Mouse (Mus musculus): ENCODE results near the gene Cerkl. TPM values are rescaled to one million over a fixed set of nuclear protein-coding genes. Genes with fewer than 3 reads are reported as not detected.

Cerkl gene
- total and polyA plus RNA-seq, 2 experiments from 2014 or later, result 1.4 TPM; not detected in 1

- ATAC-seq (ENCODE audit: insufficient read depth, low read depth), result no peak
- WGBS, result 79% methylated on average over 13 of the region's 13 CpGs
- no peak overlapping the region for H3K9ac ChIP-seq (replicated peaks; ENCODE audit: low read depth, low read length)
- H3K4me2 ChIP-seq (ENCODE audit: low read depth, low read length), result no peak overlapping the region
- no peak overlapping the region for H3K4me3 ChIP-seq (ENCODE audit: low read depth, low read length)
- H3K27ac ChIP-seq (ENCODE audit: low read depth), result no peak overlapping the region
- H3K27me3 ChIP-seq (ENCODE audit: control insufficient read depth, insufficient read depth, low read length), result no peaks in the 10 kb centered on the region
- H3K36me3 ChIP-seq (replicated peaks; ENCODE audit: control insufficient read depth, insufficient read depth, low read length), result no peaks in the 10 kb centered on the region
- no peaks in the 10 kb centered on the region for H3K9me3 ChIP-seq (replicated peaks; ENCODE audit: control insufficient read depth, low read length)
- TF ChIP-seq CTCF (IDR thresholded peaks at IDR 0.05; ENCODE audit: low read depth), result no peak
- no peak for TF ChIP-seq EP300 (IDR thresholded peaks at IDR 0.05; ENCODE audit: low read depth)
- H3K4me1 ChIP-seq (ENCODE audit: control insufficient read depth, insufficient read depth), result no peaks in the 10 kb centered on the region
- DNase-seq (ENCODE audit: low spot score), result no peak
These were observed 147.0 kb downstream of the Cerkl start for GRCm38 (mm10) chr2:79309454-79310118.

GRCm38 (mm10) chr2:79307549-79307948, 149.0 kb downstream of the Cerkl start:
- WGBS, result 81% methylated on average over 4 of the region's 4 CpGs
- H3K9ac ChIP-seq (replicated peaks; ENCODE audit: low read depth, low read length), result no peak overlapping the region
- H3K27me3 ChIP-seq (ENCODE audit: control insufficient read depth, insufficient read depth, low read length), result no peaks in the 10 kb centered on the region
- H3K27ac ChIP-seq (ENCODE audit: low read depth), result no peak overlapping the region
- H3K36me3 ChIP-seq (replicated peaks; ENCODE audit: control insufficient read depth, insufficient read depth, low read length), result no peaks in the 10 kb centered on the region
- no peaks in the 10 kb centered on the region for H3K9me3 ChIP-seq (replicated peaks; ENCODE audit: control insufficient read depth, low read length)
- no peak for TF ChIP-seq EP300 (IDR thresholded peaks at IDR 0.05; ENCODE audit: low read depth)
- no peak for TF ChIP-seq CTCF (IDR thresholded peaks at IDR 0.05; ENCODE audit: low read depth)
- DNase-seq (ENCODE audit: low spot score), result no peak
- no peaks in the 10 kb centered on the region for H3K4me1 ChIP-seq (ENCODE audit: control insufficient read depth, insufficient read depth)
- ATAC-seq (ENCODE audit: insufficient read depth, low read depth), result no peak
- H3K4me2 ChIP-seq (ENCODE audit: low read depth, low read length), result no peak overlapping the region
- no peak overlapping the region for H3K4me3 ChIP-seq (ENCODE audit: low read depth, low read length)

GRCm38 (mm10) chr2:79302398-79302797, 154.2 kb downstream of the Cerkl start:
- no peaks in the 10 kb centered on the region for H3K9me3 ChIP-seq (replicated peaks; ENCODE audit: control insufficient read depth, low read length)
- TF ChIP-seq CTCF (IDR thresholded peaks at IDR 0.05; ENCODE audit: low read depth) (no peak), EP300 (IDR thresholded peaks at IDR 0.05; ENCODE audit: low read depth) (no peak)

GRCm38 (mm10) chr2:79292431-79292830, 164.2 kb downstream of the Cerkl start:
- DNase-seq (ENCODE audit: low spot score) (no peak), ATAC-seq (ENCODE audit: insufficient read depth, low read depth) (no peak)
- TF ChIP-seq EP300 (IDR thresholded peaks at IDR 0.05; ENCODE audit: low read depth) (no peak), CTCF (IDR thresholded peaks at IDR 0.05; ENCODE audit: low read depth) (no peak)
- no peak overlapping the region for H3K4me3 ChIP-seq (ENCODE audit: low read depth, low read length)
- H3K27ac ChIP-seq (ENCODE audit: low read depth), result no peak overlapping the region
- H3K4me2 ChIP-seq (ENCODE audit: low read depth, low read length), result no peak overlapping the region
- no peaks in the 10 kb centered on the region for H3K27me3 ChIP-seq (ENCODE audit: control insufficient read depth, insufficient read depth, low read length)
- H3K4me1 ChIP-seq (ENCODE audit: control insufficient read depth, insufficient read depth), result no peaks in the 10 kb centered on the region
- WGBS, result 80% methylated on average over 6 of the region's 6 CpGs
- no peaks in the 10 kb centered on the region for H3K9me3 ChIP-seq (replicated peaks; ENCODE audit: control insufficient read depth, low read length)
- H3K9ac ChIP-seq (replicated peaks; ENCODE audit: low read depth, low read length), result no peak overlapping the region
- no peaks in the 10 kb centered on the region for H3K36me3 ChIP-seq (replicated peaks; ENCODE audit: control insufficient read depth, insufficient read depth, low read length)

More at GRCm38 (mm10) chr2:79302398-79302797, 154.2 kb downstream of the Cerkl start:
- no peak for ATAC-seq (ENCODE audit: insufficient read depth, low read depth)
- no peak for DNase-seq (ENCODE audit: low spot score)
- H3K27ac ChIP-seq (ENCODE audit: low read depth), result no peak overlapping the region
- no peak overlapping the region for H3K4me3 ChIP-seq (ENCODE audit: low read depth, low read length)
- no peaks in the 10 kb centered on the region for H3K4me1 ChIP-seq (ENCODE audit: control insufficient read depth, insufficient read depth)
- H3K4me2 ChIP-seq (ENCODE audit: low read depth, low read length), result no peak overlapping the region
- H3K27me3 ChIP-seq (ENCODE audit: control insufficient read depth, insufficient read depth, low read length), result no peaks in the 10 kb centered on the region
- H3K9ac ChIP-seq (replicated peaks; ENCODE audit: low read depth, low read length), result no peak overlapping the region
- no peaks in the 10 kb centered on the region for H3K36me3 ChIP-seq (replicated peaks; ENCODE audit: control insufficient read depth, insufficient read depth, low read length)

GRCm38 (mm10) chr2:79291922-79292321, 164.7 kb downstream of the Cerkl start:
- no peak for ATAC-seq (ENCODE audit: insufficient read depth, low read depth)
- no peaks in the 10 kb centered on the region for H3K36me3 ChIP-seq (replicated peaks; ENCODE audit: control insufficient read depth, insufficient read depth, low read length)

GRCm38 (mm10) chr2:79290149-79290548, 166.4 kb downstream of the Cerkl start:
- H3K4me2 ChIP-seq (ENCODE audit: low read depth, low read length), result no peak overlapping the region
- H3K27ac ChIP-seq (ENCODE audit: low read depth), result no peak overlapping the region
- H3K9me3 ChIP-seq (replicated peaks; ENCODE audit: control insufficient read depth, low read length), result no peaks in the 10 kb centered on the region
- H3K36me3 ChIP-seq (replicated peaks; ENCODE audit: control insufficient read depth, insufficient read depth, low read length), result no peaks in the 10 kb centered on the region
- no peaks in the 10 kb centered on the region for H3K27me3 ChIP-seq (ENCODE audit: control insufficient read depth, insufficient read depth, low read length)
- no peak for TF ChIP-seq EP300 (IDR thresholded peaks at IDR 0.05; ENCODE audit: low read depth)
- no peak for TF ChIP-seq CTCF (IDR thresholded peaks at IDR 0.05; ENCODE audit: low read depth)
- no peaks in the 10 kb centered on the region for H3K4me1 ChIP-seq (ENCODE audit: control insufficient read depth, insufficient read depth)
- no peak overlapping the region for H3K4me3 ChIP-seq (ENCODE audit: low read depth, low read length)
- H3K9ac ChIP-seq (replicated peaks; ENCODE audit: low read depth, low read length), result no peak overlapping the region
- WGBS, result 83% methylated on average over 1 of the region's 1 CpGs
- DNase-seq (ENCODE audit: low spot score), result no peak
- ATAC-seq (ENCODE audit: insufficient read depth, low read depth), result no peak

More at GRCm38 (mm10) chr2:79291922-79292321, 164.7 kb downstream of the Cerkl start:
- no peak overlapping the region for H3K27ac ChIP-seq (ENCODE audit: low read depth)
- no peak overlapping the region for H3K4me2 ChIP-seq (ENCODE audit: low read depth, low read length)
- no peaks in the 10 kb centered on the region for H3K27me3 ChIP-seq (ENCODE audit: control insufficient read depth, insufficient read depth, low read length)
- no peak overlapping the region for H3K9ac ChIP-seq (replicated peaks; ENCODE audit: low read depth, low read length)
- no peaks in the 10 kb centered on the region for H3K4me1 ChIP-seq (ENCODE audit: control insufficient read depth, insufficient read depth)
- DNase-seq (ENCODE audit: low spot score), result no peak
- no peaks in the 10 kb centered on the region for H3K9me3 ChIP-seq (replicated peaks; ENCODE audit: control insufficient read depth, low read length)
- 69% methylated on average over 8 of the region's 8 CpGs for WGBS
- TF ChIP-seq CTCF (IDR thresholded peaks at IDR 0.05; ENCODE audit: low read depth) (no peak), EP300 (IDR thresholded peaks at IDR 0.05; ENCODE audit: low read depth) (no peak)
- no peak overlapping the region for H3K4me3 ChIP-seq (ENCODE audit: low read depth, low read length)

Data from heart, postnatal 0 days (tissue).